8 mouse cellular contexts compared by ENCODE assay signal in genomic region chr8:46769408-46770180, GRCm38 (mm10). TPM values are rescaled to one million over a fixed set of nuclear protein-coding genes. Genes with fewer than 3 reads are reported as not detected.
DNase-seq lines count a peak whose midpoint lies in the region; ATAC-seq and TF ChIP-seq lines count a peak whose summit lies in the region.
"Had no signal": no experiment of that assay in that cellular context is flagged by ENCODE, and none has a peak within 500 bp of the region (broad histone marks: within the 10 kb centered on the region; RNA-seq: fewer than 3 reads in every experiment).

No protein-coding gene starts in this region.

- no peaks in the 10 kb centered on the region for H3K9me3 ChIP-seq in lung, postnatal 0 days (ENCODE audit: low read length)
- H3K9me3 ChIP-seq in forebrain, embryonic 12.5 days = 0 out of 2 replicates have a peak, but pooled peaks cover 5% of the 10 kb centered on the region
- no peaks in the 10 kb centered on the region for H3K9me3 ChIP-seq in midbrain, embryonic 15.5 days

- no peak for DNase-seq in lung, postnatal 0 days (ENCODE audit: low spot score)
- DNase-seq in lung, postnatal 10 days = no peak
- DNase-seq in layer of hippocampus, adult 9-11 months = peak; percentile 77
- DNase-seq in c-Kit-positive CD71-positive TER-119-positive erythroid progenitor cells, embryonic 14.5 days (ENCODE audit: low spot score) = no peak
- no peak for DNase-seq in kidney, adult 11 months

- H3K4me2 ChIP-seq in lung, postnatal 0 days (replicated peaks; ENCODE audit: low read depth, low read length) = no peak overlapping the region
- no peak overlapping the region for H3K4me2 ChIP-seq in forebrain, embryonic 12.5 days
- no peak overlapping the region for H3K4me2 ChIP-seq in midbrain, embryonic 15.5 days

- no peak overlapping the region for H3K4me3 ChIP-seq in lung, postnatal 0 days (ENCODE audit: low read depth, low read length)
- H3K4me3 ChIP-seq in forebrain, embryonic 12.5 days (replicated peaks) = no peak overlapping the region
- H3K4me3 ChIP-seq in midbrain, embryonic 15.5 days = no peak overlapping the region
- H3K4me3 ChIP-seq: myocyte had no signal

- H3K27me3 ChIP-seq in lung, postnatal 0 days (replicated peaks; ENCODE audit: insufficient read depth, low read length) = no peaks in the 10 kb centered on the region
- no peaks in the 10 kb centered on the region for H3K27me3 ChIP-seq in forebrain, embryonic 12.5 days
- H3K27me3 ChIP-seq in midbrain, embryonic 15.5 days (replicated peaks) = no peaks in the 10 kb centered on the region

- TF ChIP-seq CTCF in lung, postnatal 0 days (IDR thresholded peaks at IDR 0.05) = no peak

- no peak for ATAC-seq in lung, postnatal 0 days
- ATAC-seq in forebrain, embryonic 12.5 days (ENCODE audit: low FRiP score) = no peak
- no peak for ATAC-seq in midbrain, embryonic 15.5 days (replicated peaks)

- no peak for TF ChIP-seq EP300 in lung, postnatal 0 days (IDR thresholded peaks at IDR 0.05)

- 0 out of 2 replicates have a peak, but pooled peaks cover 3% of the 10 kb centered on the region for H3K36me3 ChIP-seq in lung, postnatal 0 days (ENCODE audit: insufficient read depth, low read length)
- H3K36me3 ChIP-seq in forebrain, embryonic 12.5 days (replicated peaks) = no peaks in the 10 kb centered on the region
- no peaks in the 10 kb centered on the region for H3K36me3 ChIP-seq in midbrain, embryonic 15.5 days (replicated peaks)

- WGBS in lung, postnatal 0 days = 70% methylated on average over 11 of the region's 11 CpGs
- WGBS in forebrain, embryonic 12.5 days = 67% methylated on average over 11 of the region's 11 CpGs
- WGBS in midbrain, embryonic 15.5 days = 64% methylated on average over 11 of the region's 11 CpGs

- H3K4me1 ChIP-seq in lung, postnatal 0 days (ENCODE audit: insufficient read depth, low read depth, low read length) = peaks cover 4% of the 10 kb centered on the region; the same call in 1 of the 2 replicates
- peaks cover 28% of the 10 kb centered on the region for H3K4me1 ChIP-seq in forebrain, embryonic 12.5 days
- peaks cover 16% of the 10 kb centered on the region; the same call in 1 of the 2 replicates for H3K4me1 ChIP-seq in midbrain, embryonic 15.5 days

- H3K27ac ChIP-seq in lung, postnatal 0 days (ENCODE audit: low read length) = peak overlapping the region; percentile 35
- H3K27ac ChIP-seq in forebrain, embryonic 12.5 days = peak overlapping the region; percentile 27; the same call in 1 of the 2 replicates
- H3K27ac ChIP-seq in midbrain, embryonic 15.5 days = 0 out of 2 replicates have a peak overlapping the region, but pooled peaks have one; percentile 32

- H3K9ac ChIP-seq in lung, postnatal 0 days (replicated peaks; ENCODE audit: low read depth) = no peak overlapping the region
- H3K9ac ChIP-seq in forebrain, embryonic 12.5 days = no peak overlapping the region
- no peak overlapping the region for H3K9ac ChIP-seq in midbrain, embryonic 15.5 days

RNA-seq across cellular contexts. Expression of gene Irf2, which starts 30.1 kb away (rescaled TPM):
- polyA plus RNA-seq in lung, postnatal 0 days (2015; fragmentation: Nextera tagmentation; extraction: Ambion mirVana) = 64.9 and 75.4 TPM in 2 replicates
- 11.5 and 11.7 TPM in 2 replicates for polyA plus RNA-seq in forebrain, embryonic 12.5 days (2016; fragmentation: Nextera tagmentation; extraction: Ambion mirVana)
- polyA plus RNA-seq in midbrain, embryonic 15.5 days (2015; fragmentation: Nextera tagmentation; extraction: Ambion mirVana) = 9.1 and 9.6 TPM in 2 replicates
